Mouse (Mus musculus): Measurements from ENCODE around the gene Scrn1. TPM values are rescaled to one million over a fixed set of nuclear protein-coding genes. Genes with fewer than 3 reads are reported as not detected.

Scrn1 gene
- polyA plus RNA-seq, 1 experiment from 2014 or later: 103 TPM

- DNase-seq (ENCODE audit: low spot score) (no peak), ATAC-seq (ENCODE audit: low FRiP score) (no peak)
- no peak overlapping the region for H3K27ac ChIP-seq
- H3K36me3 ChIP-seq (replicated peaks; ENCODE audit: control insufficient read depth, insufficient read depth): peaks cover 3% of the 10 kb centered on the region; the same call in 1 of the 2 replicates
- no peaks in the 10 kb centered on the region for H3K9me3 ChIP-seq (ENCODE audit: control insufficient read depth, low read length)
- WGBS: 56% methylated on average over 11 of the region's 11 CpGs
- H3K4me2 ChIP-seq (replicated peaks): no peak overlapping the region
- H3K4me3 ChIP-seq (replicated peaks; ENCODE audit: low read length): no peak overlapping the region
- H3K9ac ChIP-seq: no peak overlapping the region
- no peaks in the 10 kb centered on the region for H3K27me3 ChIP-seq (ENCODE audit: control insufficient read depth, insufficient read depth, low read length)
- H3K4me1 ChIP-seq (replicated peaks; ENCODE audit: control insufficient read depth, insufficient read depth, low read length): no peaks in the 10 kb centered on the region
Measured at GRCm38 (mm10) chr6:54494612-54495398, 71.5 kb downstream of the Scrn1 start.

- Histone ChIP-seq H3K27ac (no peak overlapping the region), H3K9ac (no peak overlapping the region), H3K36me3 (replicated peaks; ENCODE audit: control insufficient read depth, insufficient read depth) (peaks cover 10% of the 10 kb centered on the region; the same call in 1 of the 2 replicates), H3K4me1 (replicated peaks; ENCODE audit: control insufficient read depth, insufficient read depth, low read length) (no peaks in the 10 kb centered on the region), H3K9me3 (ENCODE audit: control insufficient read depth, low read length) (no peaks in the 10 kb centered on the region), H3K4me2 (replicated peaks) (no peak overlapping the region), H3K4me3 (replicated peaks; ENCODE audit: low read length) (no peak overlapping the region), H3K27me3 (ENCODE audit: control insufficient read depth, insufficient read depth, low read length) (no peaks in the 10 kb centered on the region)
- ATAC-seq (ENCODE audit: low FRiP score) (no peak), DNase-seq (ENCODE audit: low spot score) (no peak)
Measured at GRCm38 (mm10) chr6:54494097-54494496, 72.2 kb downstream of the Scrn1 start.

- Histone ChIP-seq H3K9ac (no peak overlapping the region), H3K4me1 (replicated peaks; ENCODE audit: control insufficient read depth, insufficient read depth, low read length) (no peaks in the 10 kb centered on the region), H3K27me3 (ENCODE audit: control insufficient read depth, insufficient read depth, low read length) (no peaks in the 10 kb centered on the region), H3K4me3 (replicated peaks; ENCODE audit: low read length) (no peak overlapping the region), H3K4me2 (replicated peaks) (no peak overlapping the region), H3K9me3 (ENCODE audit: control insufficient read depth, low read length) (no peaks in the 10 kb centered on the region), H3K27ac (no peak overlapping the region), H3K36me3 (replicated peaks; ENCODE audit: control insufficient read depth, insufficient read depth) (peaks cover 14% of the 10 kb centered on the region; the same call in 1 of the 2 replicates)
- DNase-seq (ENCODE audit: low spot score) (no peak), ATAC-seq (ENCODE audit: low FRiP score) (no peak)
- WGBS: 77% methylated on average over 7 of the region's 7 CpGs
Measured at GRCm38 (mm10) chr6:54491074-54491473, 75.2 kb downstream of the Scrn1 start.

- Histone ChIP-seq H3K4me2 (replicated peaks) (peak overlapping the region; percentile 48), H3K9me3 (ENCODE audit: control insufficient read depth, low read length) (no peaks in the 10 kb centered on the region), H3K27me3 (ENCODE audit: control insufficient read depth, insufficient read depth, low read length) (no peaks in the 10 kb centered on the region), H3K27ac (no peak overlapping the region), H3K4me1 (replicated peaks; ENCODE audit: control insufficient read depth, insufficient read depth, low read length) (peaks cover 9% of the 10 kb centered on the region; the same call in 1 of the 2 replicates), H3K36me3 (replicated peaks; ENCODE audit: control insufficient read depth, insufficient read depth) (peaks cover 14% of the 10 kb centered on the region; the same call in 1 of the 2 replicates), H3K9ac (no peak overlapping the region), H3K4me3 (replicated peaks; ENCODE audit: low read length) (no peak overlapping the region)
- ATAC-seq (ENCODE audit: low FRiP score) (no peak), DNase-seq (ENCODE audit: low spot score) (no peak)
- 32% methylated on average over 6 of the region's 6 CpGs for whole genome bisulfite sequencing
Measured at GRCm38 (mm10) chr6:54485973-54486569, 80.2 kb downstream of the Scrn1 start.

GRCm38 (mm10) chr6:54485435-54485901, 80.8 kb downstream of the Scrn1 start:
- Histone ChIP-seq H3K4me2 (replicated peaks) (peak overlapping the region; percentile 48), H3K9me3 (ENCODE audit: control insufficient read depth, low read length) (no peaks in the 10 kb centered on the region), H3K27me3 (ENCODE audit: control insufficient read depth, insufficient read depth, low read length) (no peaks in the 10 kb centered on the region), H3K4me3 (replicated peaks; ENCODE audit: low read length) (peak overlapping the region; percentile 18), H3K9ac (0 out of 2 replicates have a peak overlapping the region, but pooled peaks have one; percentile 44), H3K4me1 (replicated peaks; ENCODE audit: control insufficient read depth, insufficient read depth, low read length) (peaks cover 9% of the 10 kb centered on the region; the same call in 1 of the 2 replicates), H3K27ac (no peak overlapping the region), H3K36me3 (replicated peaks; ENCODE audit: control insufficient read depth, insufficient read depth) (peaks cover 14% of the 10 kb centered on the region; the same call in 1 of the 2 replicates)
- no peak for DNase-seq (ENCODE audit: low spot score)
- 5% methylated on average over 23 of the region's 25 CpGs for WGBS
- ATAC-seq (ENCODE audit: low FRiP score): peak; percentile 67

- DNase-seq (ENCODE audit: low spot score) (no peak), ATAC-seq (ENCODE audit: low FRiP score) (peak; percentile 58)
- 19% methylated on average over 11 of the region's 12 CpGs for WGBS
- no peaks in the 10 kb centered on the region for H3K9me3 ChIP-seq (ENCODE audit: control insufficient read depth, low read length)
- peak overlapping the region; percentile 48 for H3K4me2 ChIP-seq (replicated peaks)
- H3K4me1 ChIP-seq (replicated peaks; ENCODE audit: control insufficient read depth, insufficient read depth, low read length): peaks cover 9% of the 10 kb centered on the region; the same call in 1 of the 2 replicates
- H3K9ac ChIP-seq: peak overlapping the region; percentile 44; the same call in 1 of the 2 replicates
- peaks cover 13% of the 10 kb centered on the region; the same call in 1 of the 2 replicates for H3K36me3 ChIP-seq (replicated peaks; ENCODE audit: control insufficient read depth, insufficient read depth)
- H3K27ac ChIP-seq: no peak overlapping the region
- peak overlapping the region; percentile 18 for H3K4me3 ChIP-seq (replicated peaks; ENCODE audit: low read length)
- no peaks in the 10 kb centered on the region for H3K27me3 ChIP-seq (ENCODE audit: control insufficient read depth, insufficient read depth, low read length)
Measured at GRCm38 (mm10) chr6:54485000-54485399, 81.3 kb downstream of the Scrn1 start.

GRCm38 (mm10) chr6:54481390-54482112, 84.7 kb downstream of the Scrn1 start:
- Histone ChIP-seq H3K4me3 (replicated peaks; ENCODE audit: low read length) (no peak overlapping the region), H3K9ac (no peak overlapping the region), H3K36me3 (replicated peaks; ENCODE audit: control insufficient read depth, insufficient read depth) (no peaks in the 10 kb centered on the region), H3K27me3 (ENCODE audit: control insufficient read depth, insufficient read depth, low read length) (no peaks in the 10 kb centered on the region), H3K4me2 (replicated peaks) (no peak overlapping the region), H3K4me1 (replicated peaks; ENCODE audit: control insufficient read depth, insufficient read depth, low read length) (peaks cover 20% of the 10 kb centered on the region), H3K9me3 (ENCODE audit: control insufficient read depth, low read length) (no peaks in the 10 kb centered on the region), H3K27ac (no peak overlapping the region)
- ATAC-seq (ENCODE audit: low FRiP score) (no peak), DNase-seq (ENCODE audit: low spot score) (no peak)
- WGBS: 88% methylated on average over 15 of the region's 15 CpGs

- no peak for ATAC-seq (ENCODE audit: low FRiP score)
- Histone ChIP-seq H3K4me3 (replicated peaks; ENCODE audit: low read length) (no peak overlapping the region), H3K36me3 (replicated peaks; ENCODE audit: control insufficient read depth, insufficient read depth) (no peaks in the 10 kb centered on the region), H3K9me3 (ENCODE audit: control insufficient read depth, low read length) (no peaks in the 10 kb centered on the region), H3K9ac (no peak overlapping the region), H3K4me2 (replicated peaks) (no peak overlapping the region), H3K27ac (0 out of 2 replicates have a peak overlapping the region, but pooled peaks have one; percentile 11), H3K4me1 (replicated peaks; ENCODE audit: control insufficient read depth, insufficient read depth, low read length) (peaks cover 19% of the 10 kb centered on the region; the same call in 1 of the 2 replicates), H3K27me3 (ENCODE audit: control insufficient read depth, insufficient read depth, low read length) (no peaks in the 10 kb centered on the region)
- whole genome bisulfite sequencing: 48% methylated on average over 5 of the region's 5 CpGs
- peak; percentile 41 for DNase-seq (ENCODE audit: low spot score)
Measured at GRCm38 (mm10) chr6:54478646-54479324, 87.5 kb downstream of the Scrn1 start.
